Mouse (Mus musculus) embryo, embryonic 11 days (tissue): ENCODE data around the gene Fcgbp.
"Not testable (repeated sequence)": the region's sequence is repeated elsewhere in the genome, so short reads cannot be mapped to it uniquely, and the experiment has no call there.

ENCODE experiments used
- DNase-seq: peaks from one replicate; pipeline ENCODE4 v3.0.0-alpha.2; 2015

Gene Fcgbp

GRCm38 (mm10) chr7:28070531-28071298 lies at the start of gene Fcgbp:
Fcgbp (plus strand) TSS chr7:28071236.
- no peak for DNase-seq

- no peak for DNase-seq
Observed at GRCm38 (mm10) chr7:28044524-28044923, 26.5 kb upstream of the Fcgbp start.

- peak; percentile 100 for DNase-seq
Observed at GRCm38 (mm10) chr7:28049476-28050409, 21.3 kb upstream of the Fcgbp start, which contains the start of gene Psmc4. Psmc4 (minus strand) TSS chr7:28050101.

- DNase-seq, result no peak
Observed at GRCm38 (mm10) chr7:28050584-28050983, 20.5 kb upstream of the Fcgbp start.

GRCm38 (mm10) chr7:28053046-28053930 lies 17.7 kb upstream of the Fcgbp start:
- DNase-seq, result no peak

- no peak for DNase-seq
Observed at GRCm38 (mm10) chr7:28059972-28060371, 11.1 kb upstream of the Fcgbp start.

GRCm38 (mm10) chr7:28068661-28069060 lies 2.4 kb upstream of the Fcgbp start:
- peak; percentile 8 for DNase-seq

- DNase-seq, result no peak
Observed at GRCm38 (mm10) chr7:28069546-28070172, 1.4 kb upstream of the Fcgbp start.

- DNase-seq, result no peak
Observed at GRCm38 (mm10) chr7:28084215-28084614, 13.2 kb downstream of the Fcgbp start.

GRCm38 (mm10) chr7:28086236-28086635 lies 15.2 kb downstream of the Fcgbp start:
- no peak for DNase-seq

GRCm38 (mm10) chr7:28093541-28093940 lies 22.5 kb downstream of the Fcgbp start:
- DNase-seq, result no peak

- no peak for DNase-seq
Observed at GRCm38 (mm10) chr7:28099101-28099500, 28.1 kb downstream of the Fcgbp start.

- peak; percentile 10 for DNase-seq
Observed at GRCm38 (mm10) chr7:28100596-28101590, 29.9 kb downstream of the Fcgbp start.

GRCm38 (mm10) chr7:28102936-28103335 lies 31.9 kb downstream of the Fcgbp start:
- not testable (repeated sequence) for DNase-seq

- peak; percentile 59 for DNase-seq
Observed at GRCm38 (mm10) chr7:28104670-28105069, 33.6 kb downstream of the Fcgbp start.

GRCm38 (mm10) chr7:28106241-28106640 lies 35.2 kb downstream of the Fcgbp start:
- DNase-seq, result no peak

- DNase-seq, result no peak
Observed at GRCm38 (mm10) chr7:28114648-28115047, 43.6 kb downstream of the Fcgbp start.

- no peak for DNase-seq
Observed at GRCm38 (mm10) chr7:28129166-28129565, 58.1 kb downstream of the Fcgbp start, which contains the start of gene 9530053A07Rik. 9530053A07Rik (plus strand) TSS chr7:28129466.

- DNase-seq, result peak; percentile 62
Observed at GRCm38 (mm10) chr7:28137613-28138012, 66.6 kb downstream of the Fcgbp start.

- DNase-seq, result peak; percentile 76
Observed at GRCm38 (mm10) chr7:28148263-28148662, 77.2 kb downstream of the Fcgbp start.

- no peak for DNase-seq
Observed at GRCm38 (mm10) chr7:28149841-28150240, 78.8 kb downstream of the Fcgbp start.
